ENCODE assay signal across 28 mouse cellular contexts in the genomic region with DNA sequence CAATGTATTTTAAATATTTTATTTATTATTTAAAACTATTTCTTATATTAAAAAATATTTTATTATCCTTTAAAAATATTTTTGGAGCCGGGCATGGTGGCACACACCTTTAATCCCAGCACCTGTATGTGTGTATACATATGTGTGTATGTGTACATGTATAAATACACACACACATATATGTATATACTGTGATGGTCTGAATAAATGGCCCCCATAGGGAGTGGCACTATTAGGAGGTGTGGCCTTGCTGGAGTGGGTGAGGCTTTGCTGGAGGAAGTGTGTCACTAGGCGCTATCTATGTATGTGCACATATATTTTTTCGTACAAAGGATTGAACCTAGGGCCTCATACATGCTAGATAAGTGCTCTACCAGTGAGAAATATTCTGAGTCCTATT. TPM values are rescaled to one million over a fixed set of nuclear protein-coding genes. Genes with fewer than 3 reads are reported as not detected.
DNase-seq lines count a peak whose midpoint lies in the region; ATAC-seq and TF ChIP-seq lines count a peak whose summit lies in the region.
"Had no signal": no experiment of that assay in that cellular context is flagged by ENCODE, and none has a peak within 500 bp of the region (broad histone marks: within the 10 kb centered on the region; RNA-seq: fewer than 3 reads in every experiment).

No protein-coding gene starts in this region.

- ATAC-seq in forebrain, embryonic 13.5 days = 0 out of 2 replicates have a peak, but pooled peaks have one; percentile 51
- ATAC-seq in forebrain, embryonic 12.5 days (ENCODE audit: low FRiP score) = no peak
- ATAC-seq in liver, embryonic 11.5 days (replicated peaks; ENCODE audit: low FRiP score) = peak; percentile 58
- ATAC-seq in stomach, embryonic 16.5 days (ENCODE audit: insufficient read depth, low FRiP score) = 0 out of 2 replicates have a peak, but pooled peaks have one; percentile 33
- ATAC-seq in stomach, postnatal 0 days (ENCODE audit: low FRiP score, low TSS enrichment) = no peak
- ATAC-seq: forebrain, embryonic 14.5 days; forebrain, postnatal 0 days; Patski had no signal

- H3K27ac ChIP-seq in forebrain, embryonic 13.5 days = no peak overlapping the region
- no peak overlapping the region for H3K27ac ChIP-seq in forebrain, embryonic 12.5 days
- no peak overlapping the region for H3K27ac ChIP-seq in liver, embryonic 11.5 days (ENCODE audit: low read depth, low read length)
- H3K27ac ChIP-seq in stomach, embryonic 16.5 days (ENCODE audit: low read length) = no peak overlapping the region
- no peak overlapping the region for H3K27ac ChIP-seq in stomach, postnatal 0 days (replicated peaks)
- H3K27ac ChIP-seq: embryonic facial prominence, embryonic 12.5 days; gastrocnemius, adult 2 months; heart, embryonic 15.5 days; hindbrain, embryonic 12.5 days; hindbrain, embryonic 15.5 days had no signal

- TF ChIP-seq CTCF in stomach, postnatal 0 days (IDR thresholded peaks at IDR 0.05; ENCODE audit: low read depth) = no peak

- no peak for TF ChIP-seq EP300 in stomach, postnatal 0 days (optimal IDR thresholded peaks at IDR 0.05)

- H3K4me1 ChIP-seq in forebrain, embryonic 13.5 days = no peaks in the 10 kb centered on the region
- H3K4me1 ChIP-seq in forebrain, embryonic 12.5 days = no peaks in the 10 kb centered on the region
- H3K4me1 ChIP-seq in liver, embryonic 11.5 days (replicated peaks; ENCODE audit: control insufficient read depth, insufficient read depth, low read length) = no peaks in the 10 kb centered on the region
- H3K4me1 ChIP-seq in stomach, embryonic 16.5 days (ENCODE audit: control insufficient read depth, insufficient read depth, low read length) = no peaks in the 10 kb centered on the region
- no peaks in the 10 kb centered on the region for H3K4me1 ChIP-seq in stomach, postnatal 0 days (replicated peaks; ENCODE audit: control insufficient read depth, insufficient read depth)
- H3K4me1 ChIP-seq: embryonic facial prominence, embryonic 12.5 days; heart, embryonic 12.5 days; heart, embryonic 15.5 days; hindbrain, embryonic 12.5 days; hindbrain, embryonic 15.5 days had no signal

- H3K27me3 ChIP-seq in forebrain, embryonic 13.5 days = no peaks in the 10 kb centered on the region
- no peaks in the 10 kb centered on the region for H3K27me3 ChIP-seq in forebrain, embryonic 12.5 days
- no peaks in the 10 kb centered on the region for H3K27me3 ChIP-seq in liver, embryonic 11.5 days (replicated peaks; ENCODE audit: control insufficient read depth, insufficient read depth, low read length)
- H3K27me3 ChIP-seq in stomach, embryonic 16.5 days (ENCODE audit: control insufficient read depth, insufficient read depth, low read length) = no peaks in the 10 kb centered on the region
- H3K27me3 ChIP-seq in stomach, postnatal 0 days (ENCODE audit: control insufficient read depth, insufficient read depth, low read length) = no peaks in the 10 kb centered on the region
- H3K27me3 ChIP-seq: CH12.LX; embryonic facial prominence, embryonic 12.5 days; heart, embryonic 12.5 days; heart, embryonic 15.5 days; hindbrain, embryonic 12.5 days; hindbrain, embryonic 15.5 days; Patski had no signal

- H3K9ac ChIP-seq in forebrain, embryonic 13.5 days = no peak overlapping the region
- H3K9ac ChIP-seq in forebrain, embryonic 12.5 days = no peak overlapping the region
- no peak overlapping the region for H3K9ac ChIP-seq in liver, embryonic 11.5 days (ENCODE audit: low read depth, low read length)
- no peak overlapping the region for H3K9ac ChIP-seq in stomach, embryonic 16.5 days (ENCODE audit: low read length)
- H3K9ac ChIP-seq in stomach, postnatal 0 days (ENCODE audit: low read length) = no peak overlapping the region
- H3K9ac ChIP-seq: embryonic facial prominence, embryonic 12.5 days; forebrain, postnatal 0 days; heart, embryonic 12.5 days; heart, embryonic 15.5 days; hindbrain, embryonic 12.5 days; hindbrain, embryonic 15.5 days had no signal

- no peak overlapping the region for H3K4me3 ChIP-seq in forebrain, embryonic 13.5 days
- H3K4me3 ChIP-seq in forebrain, embryonic 12.5 days (replicated peaks) = no peak overlapping the region
- no peak overlapping the region for H3K4me3 ChIP-seq in liver, embryonic 11.5 days (ENCODE audit: low read depth, low read length)
- H3K4me3 ChIP-seq in stomach, embryonic 16.5 days (replicated peaks; ENCODE audit: low read length) = no peak overlapping the region
- no peak overlapping the region for H3K4me3 ChIP-seq in stomach, postnatal 0 days (ENCODE audit: low read depth, low read length)
- H3K4me3 ChIP-seq: embryonic facial prominence, embryonic 12.5 days; erythroblast, embryonic 14.5 days; gastrocnemius, adult 2 months; heart, embryonic 12.5 days; heart, embryonic 15.5 days; hindbrain, embryonic 12.5 days; hindbrain, embryonic 15.5 days had no signal

- H3K36me3 ChIP-seq in forebrain, embryonic 13.5 days (ENCODE audit: poor library complexity, severe bottlenecking) = no peaks in the 10 kb centered on the region
- H3K36me3 ChIP-seq in forebrain, embryonic 12.5 days (replicated peaks) = no peaks in the 10 kb centered on the region
- H3K36me3 ChIP-seq in liver, embryonic 11.5 days (ENCODE audit: control insufficient read depth, insufficient read depth, low read length) = no peaks in the 10 kb centered on the region
- no peaks in the 10 kb centered on the region for H3K36me3 ChIP-seq in stomach, embryonic 16.5 days (ENCODE audit: control insufficient read depth, insufficient read depth, low read length)
- no peaks in the 10 kb centered on the region for H3K36me3 ChIP-seq in stomach, postnatal 0 days (ENCODE audit: control insufficient read depth, insufficient read depth, low read length)
- H3K36me3 ChIP-seq: embryonic facial prominence, embryonic 12.5 days; G1E; heart, embryonic 12.5 days; heart, embryonic 15.5 days; hindbrain, embryonic 12.5 days; hindbrain, embryonic 15.5 days had no signal

- no peak overlapping the region for H3K4me2 ChIP-seq in forebrain, embryonic 13.5 days
- no peak overlapping the region for H3K4me2 ChIP-seq in forebrain, embryonic 12.5 days
- H3K4me2 ChIP-seq in liver, embryonic 11.5 days = no peak overlapping the region
- H3K4me2 ChIP-seq in stomach, embryonic 16.5 days (ENCODE audit: low read depth, low read length) = no peak overlapping the region
- H3K4me2 ChIP-seq in stomach, postnatal 0 days (replicated peaks; ENCODE audit: low read depth) = no peak overlapping the region
- H3K4me2 ChIP-seq: embryonic facial prominence, embryonic 12.5 days; heart, embryonic 12.5 days; heart, embryonic 15.5 days; hindbrain, embryonic 12.5 days; hindbrain, embryonic 15.5 days had no signal

- H3K9me3 ChIP-seq in forebrain, embryonic 13.5 days (replicated peaks) = no peaks in the 10 kb centered on the region
- H3K9me3 ChIP-seq in forebrain, embryonic 12.5 days = no peaks in the 10 kb centered on the region
- no peaks in the 10 kb centered on the region for H3K9me3 ChIP-seq in liver, embryonic 11.5 days (ENCODE audit: control insufficient read depth, low read length)
- H3K9me3 ChIP-seq in stomach, embryonic 16.5 days (replicated peaks; ENCODE audit: control insufficient read depth, low read length) = no peaks in the 10 kb centered on the region
- H3K9me3 ChIP-seq in stomach, postnatal 0 days (ENCODE audit: control insufficient read depth, low read length) = no peaks in the 10 kb centered on the region
- H3K9me3 ChIP-seq: embryonic facial prominence, embryonic 12.5 days; G1E; heart, embryonic 15.5 days; hindbrain, embryonic 12.5 days; hindbrain, embryonic 15.5 days had no signal

- 90% methylated on average over 3 of the region's 3 CpGs for WGBS in forebrain, embryonic 13.5 days
- 86% methylated on average over 3 of the region's 3 CpGs for WGBS in forebrain, embryonic 12.5 days
- 76% methylated on average over 3 of the region's 3 CpGs for WGBS in liver, embryonic 11.5 days
- WGBS in stomach, embryonic 16.5 days = 87% methylated on average over 3 of the region's 3 CpGs
- WGBS in stomach, postnatal 0 days = 89% methylated on average over 3 of the region's 3 CpGs

- DNase-seq in liver, embryonic 11.5 days (ENCODE audit: low spot score) = no peak
- DNase-seq in liver = no peak
- DNase-seq in stomach, postnatal 0 days (ENCODE audit: low spot score) = no peak
- DNase-seq: adrenal gland, postnatal 10 days; adrenal gland, postnatal 36 days; B cell, adult 2 months; cerebellum, adult 18-20 months; cerebellum, adult 9-10 months; cerebellum, postnatal 14 days; forebrain, postnatal 0 days; gastrocnemius, adult 2 months; gastrocnemius, postnatal 14 days; heart, adult 18-20 months; heart, postnatal 10 days; heart, postnatal 36 days had no signal

RNA-seq across cellular contexts. Expression of gene Edaradd, which starts 27.7 kb away (rescaled TPM):
- polyA plus RNA-seq in forebrain, embryonic 13.5 days (2015; fragmentation: Nextera tagmentation; extraction: Ambion mirVana) = 1.0 and 1.3 TPM in 2 replicates
- 1.1 and 1.3 TPM in 2 replicates for polyA plus RNA-seq in forebrain, embryonic 12.5 days (2016; fragmentation: Nextera tagmentation; extraction: Ambion mirVana)
- 0.34 and 0.42 TPM in 2 replicates for polyA plus RNA-seq in liver, embryonic 11.5 days (2014; fragmentation: Nextera tagmentation; extraction: Ambion mirVana)
- polyA plus RNA-seq in stomach, embryonic 16.5 days (2015; fragmentation: Nextera tagmentation; extraction: Ambion mirVana) = 5.8 and 6.1 TPM in 2 replicates
- polyA plus RNA-seq in stomach, postnatal 0 days (2015; fragmentation: Nextera tagmentation; extraction: Ambion mirVana) = 2.2 and 2.4 TPM in 2 replicates
- polyA plus RNA-seq: erythroblast, embryonic 14.5 days; Patski had no signal

RNA-seq across cellular contexts. Expression of gene Lgals8, which starts 27.8 kb away (rescaled TPM):
- 8.0 and 10.6 TPM in 2 replicates for polyA plus RNA-seq in forebrain, embryonic 13.5 days (2015; fragmentation: Nextera tagmentation; extraction: Ambion mirVana)
- 10.8 and 11.3 TPM in 2 replicates for polyA plus RNA-seq in forebrain, embryonic 12.5 days (2016; fragmentation: Nextera tagmentation; extraction: Ambion mirVana)
- 17.4 and 19.7 TPM in 2 replicates for polyA plus RNA-seq in liver, embryonic 11.5 days (2014; fragmentation: Nextera tagmentation; extraction: Ambion mirVana)
- polyA plus RNA-seq in stomach, embryonic 16.5 days (2015; fragmentation: Nextera tagmentation; extraction: Ambion mirVana) = 35.8 and 36.3 TPM in 2 replicates
- 24.0 and 26.1 TPM in 2 replicates for polyA plus RNA-seq in stomach, postnatal 0 days (2015; fragmentation: Nextera tagmentation; extraction: Ambion mirVana)

Comparison
In these comparisons a context has a peak if more than half of its experiments do, and no peak if none do; other contexts are left out.
1. ATAC-seq: peak in forebrain, embryonic 13.5 days (single experiment), liver, embryonic 11.5 days (single experiment) and stomach, embryonic 16.5 days (single experiment); none in forebrain, embryonic 12.5 days (single experiment) and stomach, postnatal 0 days (single experiment).